Mouse (Mus musculus) embryonic fibroblast, embryonic 13.5 days (primary cell): ENCODE results near the gene Ctnna3.

Experiments used
- CTCF ChIP-seq: IDR thresholded peaks from 2 replicates; pipeline ENCODE4 v1.5.1; 2011; ENCODE audit warnings: mild to moderate bottlenecking, control low read depth, low read length, moderate library complexity, borderline replicate concordance; ENCODE audit not compliant: insufficient read depth
- POLR2A ChIP-seq: IDR thresholded peaks from 2 replicates; pipeline ENCODE4 v1.6.1; 2011; ENCODE audit warnings: low read depth, mild to moderate bottlenecking, control low read depth, low read length, moderate library complexity

- no peak for TF ChIP-seq POLR2A
- no peak for TF ChIP-seq CTCF
These were observed 1462.6 kb downstream of the Ctnna3 start for GRCm38 (mm10) chr10:64892458-64892857.
